Mouse (Mus musculus): ENCODE data around the gene Farp1. TPM values are rescaled to one million over a fixed set of nuclear protein-coding genes. Genes with fewer than 3 reads are reported as not detected.
A peak's percentile ranks its signal among the peaks of the same experiment; 100 is the strongest.

Gene Farp1
- polyA plus RNA-seq, 1 experiment from 2014 or later = 10.8 TPM

DNA sequence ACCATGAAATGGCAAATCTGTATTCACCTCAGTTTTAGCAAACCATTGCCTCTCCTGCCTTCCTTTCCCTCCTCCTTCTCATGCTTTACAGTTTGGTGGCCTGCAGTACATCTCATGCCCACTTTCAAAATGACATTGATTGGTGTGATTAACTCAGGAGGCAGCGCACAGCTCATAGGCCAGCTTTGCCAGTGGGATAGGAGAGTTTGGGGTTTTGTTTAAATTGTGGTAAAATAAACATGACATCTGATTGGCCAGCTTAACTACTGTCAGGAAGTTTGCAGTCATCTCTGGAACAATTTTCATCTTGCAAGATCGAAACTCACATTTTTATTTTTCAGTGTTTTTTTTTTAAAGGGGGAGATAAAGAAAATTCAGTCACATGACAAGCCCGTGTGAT is 112.0 kb downstream of the Farp1 start:
- Histone ChIP-seq H3K27ac (no peak overlapping the region), H3K9me3 (replicated peaks) (no peaks in the 10 kb centered on the region), H3K9ac (no peak overlapping the region), H3K4me3 (no peak overlapping the region), H3K4me2 (no peak overlapping the region), H3K36me3 (no peaks in the 10 kb centered on the region), H3K4me1 (replicated peaks) (peaks cover 37% of the 10 kb centered on the region), H3K27me3 (no peaks in the 10 kb centered on the region)
- WGBS = 62% methylated on average over 3 of the region's 3 CpGs
- no peak for ATAC-seq (replicated peaks; ENCODE audit: insufficient number of reproducible peaks, insufficient read depth, low FRiP score, low read depth)

DNA sequence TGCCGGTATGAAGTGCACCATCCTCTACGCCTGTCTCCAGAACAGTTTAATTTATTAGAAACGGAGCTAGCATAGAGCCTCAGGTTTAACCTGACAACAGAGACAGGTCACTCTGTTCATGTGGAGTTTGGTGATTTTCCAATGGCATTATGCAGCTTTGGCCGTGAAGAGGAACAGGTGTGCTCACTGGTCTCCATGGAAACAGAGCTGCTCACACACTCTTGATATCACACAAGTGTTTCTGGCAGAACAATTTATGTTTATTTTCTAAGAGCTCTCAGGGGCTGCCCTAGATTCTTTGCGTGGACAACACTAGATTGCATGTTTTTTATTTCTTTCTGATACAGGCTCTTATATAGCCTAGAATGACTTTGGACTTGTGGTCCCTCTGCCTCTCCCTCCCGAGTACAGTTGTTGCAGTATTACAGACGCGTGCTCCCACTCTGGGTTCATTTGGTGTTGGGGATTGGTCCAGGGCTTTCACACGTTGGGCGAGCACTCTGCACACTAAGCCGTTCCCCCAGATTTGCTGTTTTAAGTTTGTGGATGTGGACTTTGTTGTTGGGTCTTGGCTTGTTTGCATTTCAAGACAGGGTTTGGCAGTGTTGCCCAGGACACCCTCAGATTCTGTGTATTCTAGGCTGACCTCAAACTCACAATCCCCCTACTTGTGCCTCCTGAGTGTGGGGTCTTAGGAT is 113.2 kb downstream of the Farp1 start:
- 86% methylated on average over 11 of the region's 11 CpGs for WGBS
- H3K27me3 ChIP-seq = no peaks in the 10 kb centered on the region
- no peaks in the 10 kb centered on the region for H3K36me3 ChIP-seq
- ATAC-seq (replicated peaks; ENCODE audit: insufficient number of reproducible peaks, insufficient read depth, low FRiP score, low read depth) = no peak
- no peak overlapping the region for H3K4me2 ChIP-seq
- no peak overlapping the region for H3K27ac ChIP-seq
- H3K4me3 ChIP-seq = no peak overlapping the region
- H3K4me1 ChIP-seq (replicated peaks) = peaks cover 38% of the 10 kb centered on the region
- H3K9me3 ChIP-seq (replicated peaks) = no peaks in the 10 kb centered on the region
- H3K9ac ChIP-seq = no peak overlapping the region

DNA sequence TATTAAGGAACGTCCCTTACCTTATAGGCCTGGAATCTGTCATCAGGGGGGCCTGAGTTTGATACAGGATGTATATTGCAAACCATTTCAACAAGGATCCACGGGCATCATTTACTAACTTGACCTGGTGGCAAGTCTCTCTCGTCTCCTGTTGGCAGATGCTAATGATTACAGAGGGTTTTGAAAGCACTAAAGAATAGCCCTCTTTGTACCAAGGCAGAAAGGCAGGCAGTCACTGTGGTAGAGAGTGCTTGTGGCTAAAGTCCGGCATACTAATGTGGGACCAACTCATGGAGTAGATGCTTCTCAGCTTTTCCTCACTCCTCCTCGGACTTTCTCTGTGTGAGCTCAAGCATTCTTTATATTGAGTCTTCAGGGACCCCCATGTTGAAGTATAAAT is 115.0 kb downstream of the Farp1 start:
- ATAC-seq (replicated peaks; ENCODE audit: insufficient number of reproducible peaks, insufficient read depth, low FRiP score, low read depth) = no peak
- no peaks in the 10 kb centered on the region for H3K9me3 ChIP-seq (replicated peaks)
- H3K4me3 ChIP-seq = no peak overlapping the region
- H3K4me1 ChIP-seq (replicated peaks) = peaks cover 37% of the 10 kb centered on the region
- no peak overlapping the region for H3K9ac ChIP-seq
- no peak overlapping the region for H3K4me2 ChIP-seq
- H3K36me3 ChIP-seq = no peaks in the 10 kb centered on the region
- no peak overlapping the region for H3K27ac ChIP-seq
- WGBS = 78% methylated on average over 5 of the region's 5 CpGs
- no peaks in the 10 kb centered on the region for H3K27me3 ChIP-seq

DNA sequence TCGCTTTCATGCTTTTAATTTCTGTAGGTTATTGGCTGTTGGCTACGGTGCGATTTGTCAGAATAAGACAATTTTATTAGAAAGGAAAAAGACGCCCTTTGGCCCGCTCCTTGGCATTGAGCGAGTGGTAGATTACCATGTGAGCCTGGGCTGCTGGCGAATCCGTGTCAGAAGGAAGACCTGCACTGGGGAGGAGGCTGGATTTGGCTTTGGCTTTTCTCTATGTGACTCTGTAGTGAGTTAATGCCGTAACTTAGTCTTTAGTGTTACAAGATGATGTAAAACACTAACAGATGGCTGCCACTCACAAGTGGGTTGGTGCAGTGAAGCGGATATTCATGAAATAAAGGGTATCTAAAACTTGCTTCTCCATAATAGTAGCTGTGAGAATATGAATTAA is 116.8 kb downstream of the Farp1 start:
- ATAC-seq (replicated peaks; ENCODE audit: insufficient number of reproducible peaks, insufficient read depth, low FRiP score, low read depth) = no peak
- WGBS = 88% methylated on average over 10 of the region's 10 CpGs

DNA sequence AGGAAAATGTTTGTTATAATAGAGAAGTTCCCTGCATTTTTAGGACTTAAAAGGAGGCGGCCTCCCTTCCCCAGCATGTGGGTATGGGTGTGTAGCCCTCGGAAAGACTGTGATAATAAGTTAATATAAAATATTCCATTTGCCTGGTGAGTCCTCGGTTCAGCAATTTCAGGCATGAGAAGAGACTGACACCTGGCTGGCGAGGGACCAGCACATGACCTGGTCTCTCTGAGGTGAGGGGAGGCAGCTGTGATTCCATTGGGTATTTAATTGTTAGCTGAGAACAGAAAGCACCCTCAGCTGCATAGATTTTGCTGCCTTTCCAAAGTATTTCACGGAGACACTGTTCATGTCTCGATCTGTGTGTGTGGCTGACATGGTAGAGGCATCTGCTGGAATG is 117.8 kb downstream of the Farp1 start:
- H3K27ac ChIP-seq = no peak overlapping the region
- no peak overlapping the region for H3K4me2 ChIP-seq
- WGBS = 73% methylated on average over 6 of the region's 6 CpGs
- no peak overlapping the region for H3K9ac ChIP-seq
- H3K9me3 ChIP-seq (replicated peaks) = no peaks in the 10 kb centered on the region
- no peak for ATAC-seq (replicated peaks; ENCODE audit: insufficient number of reproducible peaks, insufficient read depth, low FRiP score, low read depth)
- no peaks in the 10 kb centered on the region for H3K27me3 ChIP-seq
- H3K36me3 ChIP-seq = no peaks in the 10 kb centered on the region
- H3K4me3 ChIP-seq = no peak overlapping the region
- peaks cover 25% of the 10 kb centered on the region for H3K4me1 ChIP-seq (replicated peaks)

More for the DNA sequence above, 116.8 kb downstream of the Farp1 start:
- Histone ChIP-seq H3K4me1 (replicated peaks) (peaks cover 27% of the 10 kb centered on the region), H3K27ac (no peak overlapping the region), H3K4me3 (no peak overlapping the region), H3K27me3 (no peaks in the 10 kb centered on the region), H3K9me3 (replicated peaks) (no peaks in the 10 kb centered on the region), H3K36me3 (no peaks in the 10 kb centered on the region), H3K4me2 (no peak overlapping the region), H3K9ac (no peak overlapping the region)

DNA sequence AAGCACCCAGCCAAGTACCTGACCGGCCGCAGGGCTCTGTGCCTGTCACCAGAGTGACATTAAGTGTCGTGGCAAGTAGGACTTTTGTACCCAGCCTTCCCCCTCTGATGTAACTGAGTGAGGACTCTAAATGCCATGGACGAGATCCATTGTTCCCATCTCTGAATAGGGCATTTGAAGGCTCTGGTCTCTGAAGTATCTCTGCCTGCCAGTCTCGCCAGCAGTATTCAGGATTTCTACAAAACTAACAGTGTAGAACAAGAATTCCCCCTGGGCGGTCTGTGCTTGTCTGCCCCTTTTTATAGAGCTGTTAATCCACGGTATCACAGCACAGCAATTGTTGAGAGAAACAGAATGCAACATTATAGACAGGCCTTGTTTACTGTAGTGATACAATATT is 118.3 kb downstream of the Farp1 start:
- Histone ChIP-seq H3K36me3 (no peaks in the 10 kb centered on the region), H3K4me2 (no peak overlapping the region), H3K27ac (no peak overlapping the region), H3K27me3 (no peaks in the 10 kb centered on the region), H3K9me3 (replicated peaks) (no peaks in the 10 kb centered on the region), H3K9ac (no peak overlapping the region), H3K4me1 (replicated peaks) (peaks cover 20% of the 10 kb centered on the region), H3K4me3 (no peak overlapping the region)
- ATAC-seq (replicated peaks; ENCODE audit: insufficient number of reproducible peaks, insufficient read depth, low FRiP score, low read depth) = no peak
- 64% methylated on average over 7 of the region's 7 CpGs for WGBS

DNA sequence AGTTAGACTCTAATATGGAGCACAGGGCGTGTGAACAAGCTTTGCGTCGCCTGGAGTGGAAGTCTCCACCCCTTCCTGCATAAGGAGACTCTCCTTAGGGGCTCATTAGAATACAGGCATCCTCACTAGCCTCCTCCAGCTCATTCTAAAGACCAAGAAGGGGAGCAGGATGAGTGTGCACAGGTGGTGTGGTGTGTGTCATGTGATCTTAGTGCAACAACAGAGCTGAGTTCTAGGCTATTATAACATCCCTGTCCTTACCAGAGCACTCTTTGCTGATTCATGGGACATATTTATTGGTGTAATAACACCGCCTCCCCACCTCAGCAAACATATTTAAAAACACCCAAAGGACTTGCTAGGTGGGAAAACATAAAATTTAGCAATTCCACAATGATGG is 120.2 kb downstream of the Farp1 start:
- no peaks in the 10 kb centered on the region for H3K27me3 ChIP-seq
- H3K9me3 ChIP-seq (replicated peaks) = no peaks in the 10 kb centered on the region
- no peak for ATAC-seq (replicated peaks; ENCODE audit: insufficient number of reproducible peaks, insufficient read depth, low FRiP score, low read depth)
- H3K4me2 ChIP-seq = no peak overlapping the region
- H3K27ac ChIP-seq = no peak overlapping the region
- H3K9ac ChIP-seq = no peak overlapping the region
- H3K36me3 ChIP-seq = no peaks in the 10 kb centered on the region
- H3K4me3 ChIP-seq = no peak overlapping the region
- peaks cover 18% of the 10 kb centered on the region for H3K4me1 ChIP-seq (replicated peaks)
- 78% methylated on average over 4 of the region's 4 CpGs for WGBS

DNA sequence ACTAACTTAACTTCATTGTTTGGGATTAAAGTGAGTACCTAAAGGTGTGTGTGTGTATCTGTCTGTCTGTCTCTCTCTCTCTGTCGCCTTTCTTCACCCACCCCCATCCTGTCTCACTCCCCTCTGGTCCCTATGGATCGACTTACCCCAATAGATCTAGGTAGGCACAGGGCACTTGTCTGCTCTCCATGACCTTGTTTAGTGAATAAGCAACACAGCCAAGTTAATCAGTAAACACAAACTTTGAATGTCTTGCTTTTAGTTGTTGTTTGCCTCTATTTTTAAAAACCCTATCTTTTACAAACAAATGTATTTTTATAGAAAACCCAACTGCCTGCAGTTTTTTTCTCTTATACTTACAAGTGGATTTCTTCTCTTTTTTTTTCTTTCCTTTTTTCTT is 123.6 kb downstream of the Farp1 start:
- Histone ChIP-seq H3K27me3 (no peaks in the 10 kb centered on the region), H3K9me3 (replicated peaks) (no peaks in the 10 kb centered on the region), H3K4me1 (replicated peaks) (peaks cover 7% of the 10 kb centered on the region), H3K4me2 (no peak overlapping the region), H3K27ac (no peak overlapping the region), H3K4me3 (no peak overlapping the region), H3K36me3 (no peaks in the 10 kb centered on the region), H3K9ac (no peak overlapping the region)
- WGBS = 59% methylated on average over 2 of the region's 2 CpGs
- no peak for ATAC-seq (replicated peaks; ENCODE audit: insufficient number of reproducible peaks, insufficient read depth, low FRiP score, low read depth)

DNA sequence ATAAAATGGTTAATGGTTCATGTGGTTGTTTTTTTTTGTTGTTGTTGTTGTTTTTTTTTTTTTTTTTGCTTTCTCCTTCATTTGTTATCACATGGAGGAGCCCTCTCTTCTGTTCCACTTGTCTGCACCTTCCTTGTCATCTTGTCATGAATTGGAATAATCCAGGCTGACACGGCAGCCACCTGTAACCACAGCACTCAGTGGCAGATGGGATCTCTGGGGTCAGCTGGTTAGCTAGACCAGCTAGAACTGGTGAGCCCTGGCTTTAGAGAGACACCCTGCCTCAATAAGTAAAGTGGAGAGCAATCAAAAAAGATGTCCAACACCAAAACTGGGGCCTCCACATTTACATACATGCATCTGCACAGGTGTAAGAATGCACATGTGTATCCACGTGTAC is 127.8 kb downstream of the Farp1 start:
- H3K27me3 ChIP-seq = no peaks in the 10 kb centered on the region
- no peak for ATAC-seq (replicated peaks; ENCODE audit: insufficient number of reproducible peaks, insufficient read depth, low FRiP score, low read depth)
- no peaks in the 10 kb centered on the region for H3K36me3 ChIP-seq
- WGBS = 74% methylated on average over 2 of the region's 2 CpGs
- H3K4me1 ChIP-seq (replicated peaks) = peaks cover 27% of the 10 kb centered on the region
- H3K4me2 ChIP-seq = no peak overlapping the region
- no peak overlapping the region for H3K4me3 ChIP-seq
- H3K9me3 ChIP-seq (replicated peaks) = no peaks in the 10 kb centered on the region
- H3K9ac ChIP-seq = no peak overlapping the region
- H3K27ac ChIP-seq = no peak overlapping the region

DNA sequence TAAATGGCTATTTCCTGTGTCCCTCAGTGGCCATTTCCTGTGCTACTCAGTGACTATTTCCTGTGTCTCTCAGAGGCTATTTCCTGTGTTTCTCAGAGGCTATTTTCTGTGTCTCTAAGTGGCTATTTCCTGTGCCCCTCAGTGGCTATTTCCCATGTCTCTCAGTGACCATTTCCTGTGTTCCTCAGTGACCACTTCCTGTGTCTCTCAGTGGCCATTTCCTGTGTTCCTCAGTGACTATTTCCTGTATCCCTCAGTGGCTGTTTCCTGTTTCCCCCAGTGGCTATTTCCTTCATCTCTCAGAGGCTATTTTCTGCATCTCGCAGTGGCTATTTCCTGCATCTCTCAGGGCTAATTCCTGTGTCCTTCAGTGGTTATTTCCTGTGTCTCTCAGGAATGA is 129.9 kb downstream of the Farp1 start:
- Histone ChIP-seq H3K9me3 (replicated peaks) (no peaks in the 10 kb centered on the region), H3K36me3 (no peaks in the 10 kb centered on the region), H3K4me3 (no peak overlapping the region), H3K27me3 (no peaks in the 10 kb centered on the region), H3K9ac (no peak overlapping the region), H3K4me2 (no peak overlapping the region), H3K27ac (peak overlapping the region; percentile 65), H3K4me1 (replicated peaks) (peaks cover 27% of the 10 kb centered on the region)
- no peak for ATAC-seq (replicated peaks; ENCODE audit: insufficient number of reproducible peaks, insufficient read depth, low FRiP score, low read depth)
- WGBS = 77% methylated on average over 1 of the region's 1 CpGs

DNA sequence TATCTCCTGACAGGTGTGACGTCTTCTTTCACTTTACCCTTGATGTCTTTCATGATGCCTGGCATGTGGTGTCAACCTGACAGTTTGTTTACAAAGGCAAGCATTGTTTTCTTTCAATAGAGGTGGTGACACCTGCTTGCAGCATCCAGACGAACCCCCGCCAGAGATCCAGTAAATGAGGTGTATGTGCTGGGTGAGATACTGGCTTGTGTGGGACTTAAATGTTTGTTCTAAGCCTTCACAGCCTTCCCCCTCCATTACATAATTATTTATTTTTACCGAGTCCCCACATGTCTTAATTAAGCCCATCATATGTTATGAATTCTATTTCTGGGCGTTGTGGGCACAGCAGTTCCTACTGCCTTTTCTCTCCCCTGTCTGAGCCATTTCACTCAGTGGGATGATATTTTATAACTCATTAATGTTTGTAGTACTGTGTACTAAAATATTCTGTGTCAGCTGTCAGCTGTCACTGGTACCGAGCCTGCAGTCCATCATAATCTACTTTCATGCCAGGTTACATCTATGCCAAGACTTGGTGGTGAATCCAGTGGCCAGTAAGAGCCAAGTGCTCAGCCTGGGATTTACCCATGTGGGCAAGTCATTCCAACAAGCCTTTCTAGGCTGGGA is 130.5 kb downstream of the Farp1 start:
- H3K9ac ChIP-seq = no peak overlapping the region

DNA sequence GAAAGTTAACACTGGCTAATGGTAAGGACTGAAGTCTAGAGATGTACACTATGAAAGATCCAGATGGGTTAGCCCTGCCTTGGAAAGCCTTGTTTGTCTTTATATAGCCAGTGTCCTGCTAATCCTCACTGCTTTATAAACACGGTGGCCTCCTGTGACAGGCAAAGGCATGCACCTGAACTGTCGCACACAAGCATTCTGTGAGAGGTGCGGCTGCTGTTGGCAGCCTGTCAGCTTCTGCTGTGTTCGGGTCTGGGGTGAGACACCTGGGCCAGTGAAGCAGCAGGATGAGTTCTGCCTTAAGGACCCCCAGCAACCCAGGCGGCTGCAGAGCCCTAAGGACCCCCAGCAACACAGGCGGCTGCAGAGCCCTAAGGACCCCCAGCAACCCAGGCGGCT is 131.0 kb downstream of the Farp1 start:
- peak overlapping the region; percentile 65 for H3K27ac ChIP-seq
- H3K9ac ChIP-seq = no peak overlapping the region
- H3K4me1 ChIP-seq (replicated peaks) = peaks cover 32% of the 10 kb centered on the region
- WGBS = 59% methylated on average over 7 of the region's 7 CpGs
- H3K9me3 ChIP-seq (replicated peaks) = no peaks in the 10 kb centered on the region
- no peaks in the 10 kb centered on the region for H3K27me3 ChIP-seq
- ATAC-seq (replicated peaks; ENCODE audit: insufficient number of reproducible peaks, insufficient read depth, low FRiP score, low read depth) = no peak
- no peak overlapping the region for H3K4me3 ChIP-seq
- no peaks in the 10 kb centered on the region for H3K36me3 ChIP-seq
- H3K4me2 ChIP-seq = no peak overlapping the region

More for the DNA sequence above, 130.5 kb downstream of the Farp1 start:
- Histone ChIP-seq H3K9me3 (replicated peaks) (no peaks in the 10 kb centered on the region), H3K4me2 (no peak overlapping the region), H3K27ac (peak overlapping the region; percentile 65), H3K4me1 (replicated peaks) (peaks cover 31% of the 10 kb centered on the region), H3K36me3 (no peaks in the 10 kb centered on the region), H3K27me3 (no peaks in the 10 kb centered on the region), H3K4me3 (no peak overlapping the region)
- ATAC-seq (replicated peaks; ENCODE audit: insufficient number of reproducible peaks, insufficient read depth, low FRiP score, low read depth) = no peak
- WGBS = 58% methylated on average over 6 of the region's 6 CpGs

Measured in heart, embryonic 15.5 days (tissue).